Mouse (Mus musculus) kidney, adult 11 months (tissue): ENCODE measurements around the gene 6430548M08Rik.

Experiments
- DNase-seq: peaks from one replicate; pipeline ENCODE4 v3.0.0; 2022

6430548M08Rik gene

DNA sequence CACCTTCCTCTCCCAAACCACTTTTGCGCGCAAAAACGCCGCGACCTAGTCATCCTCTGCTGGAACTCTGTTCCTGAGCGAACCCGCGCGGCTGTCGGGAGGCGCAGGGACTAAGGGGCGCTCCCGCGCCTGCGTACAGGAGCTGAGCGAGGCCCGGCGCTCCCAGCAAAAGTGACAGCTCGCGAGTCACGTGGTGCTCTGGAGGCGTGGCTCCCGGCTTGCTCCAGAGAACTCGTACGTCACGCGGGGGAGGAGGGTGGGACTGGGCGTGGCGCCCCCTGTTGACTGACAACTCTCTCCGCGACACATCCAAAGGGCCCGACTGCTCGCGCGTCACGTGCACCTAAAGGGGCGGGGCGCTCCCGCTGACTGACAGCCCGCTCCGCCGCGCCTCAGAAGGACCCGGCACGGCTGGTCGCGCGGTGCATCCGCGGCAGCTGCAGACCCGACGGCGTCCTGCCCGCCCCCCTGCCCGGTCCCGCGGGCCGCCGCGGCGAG is at the start of gene 6430548M08Rik:
6430548M08Rik (plus strand) TSS at position 395 of the 498 bp plus-strand sequence.
- peak; percentile 100 for DNase-seq

DNA sequence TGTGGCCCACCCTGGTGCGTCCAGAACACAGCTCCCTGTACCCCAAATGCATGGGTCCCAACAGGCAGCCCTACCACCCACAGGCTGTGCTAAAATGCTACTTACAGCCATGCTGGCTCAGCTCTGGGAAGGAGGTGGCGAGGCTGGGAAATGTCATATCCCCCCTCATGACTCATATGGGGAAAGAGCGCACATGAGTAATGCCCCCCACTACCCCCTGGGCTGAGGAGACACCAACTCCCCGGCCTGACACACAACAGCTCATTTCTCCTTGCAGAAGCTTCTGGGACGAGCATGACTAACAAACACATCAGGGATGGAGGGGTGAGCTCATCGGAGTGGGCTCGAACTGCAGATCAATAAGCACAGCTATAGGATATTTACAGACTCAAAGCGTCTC is 48.3 kb upstream of the 6430548M08Rik start:
- no peak for DNase-seq

DNA sequence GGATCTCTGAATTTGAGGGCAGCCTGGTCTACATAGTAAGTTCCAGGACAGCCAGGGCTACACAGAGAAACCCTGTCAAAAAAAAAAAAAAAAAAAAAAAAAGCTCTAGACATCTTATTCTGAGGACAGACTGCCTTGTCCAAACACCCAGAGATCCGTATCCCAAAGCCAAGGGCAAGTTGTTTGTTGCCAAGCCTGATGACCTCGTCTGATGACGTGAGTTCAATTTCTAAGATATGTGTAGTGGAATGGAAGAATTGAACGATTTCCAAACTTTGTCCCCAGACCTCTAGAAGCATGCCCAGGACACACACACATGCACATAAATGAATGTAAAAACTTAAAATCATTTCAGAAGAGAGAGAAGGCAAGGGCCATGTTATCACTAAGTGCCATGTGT is 47.7 kb upstream of the 6430548M08Rik start:
- no peak for DNase-seq

DNA sequence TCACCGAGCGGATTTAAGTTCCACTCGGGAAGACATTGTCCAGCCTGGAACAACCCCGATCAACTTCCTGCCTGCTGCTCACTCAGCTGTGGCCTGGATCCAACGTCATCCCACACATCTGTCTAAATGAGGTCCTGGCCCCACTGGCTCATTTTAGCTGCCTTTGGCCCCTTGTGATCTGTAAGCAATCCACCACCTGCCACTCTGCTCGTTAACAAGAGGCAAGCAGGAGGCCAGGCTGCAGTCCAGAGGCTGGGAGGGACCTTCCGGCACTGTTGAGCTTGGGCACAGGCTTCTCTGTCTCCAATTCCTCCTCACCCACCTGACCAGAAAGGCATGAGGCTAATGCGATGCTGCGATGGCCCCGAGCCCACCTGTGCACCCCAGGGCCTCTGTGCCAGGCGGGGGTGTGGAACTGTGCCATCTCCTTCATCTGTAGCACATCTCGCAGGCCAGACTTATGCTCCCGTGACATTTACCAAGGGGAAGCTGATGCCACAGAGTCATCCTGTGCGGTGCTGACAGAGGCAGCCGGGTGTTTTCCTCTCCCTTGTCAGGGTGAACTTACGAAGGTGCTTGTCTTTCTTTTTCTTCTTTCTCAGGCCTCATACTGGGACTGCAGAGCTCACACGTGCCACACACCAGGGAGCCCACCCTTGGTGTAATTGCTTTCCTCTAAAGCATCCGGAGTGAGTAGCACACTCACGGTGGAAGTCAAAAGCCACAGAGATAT is 45.9 kb upstream of the 6430548M08Rik start:
- peak; percentile 80 for DNase-seq

DNA sequence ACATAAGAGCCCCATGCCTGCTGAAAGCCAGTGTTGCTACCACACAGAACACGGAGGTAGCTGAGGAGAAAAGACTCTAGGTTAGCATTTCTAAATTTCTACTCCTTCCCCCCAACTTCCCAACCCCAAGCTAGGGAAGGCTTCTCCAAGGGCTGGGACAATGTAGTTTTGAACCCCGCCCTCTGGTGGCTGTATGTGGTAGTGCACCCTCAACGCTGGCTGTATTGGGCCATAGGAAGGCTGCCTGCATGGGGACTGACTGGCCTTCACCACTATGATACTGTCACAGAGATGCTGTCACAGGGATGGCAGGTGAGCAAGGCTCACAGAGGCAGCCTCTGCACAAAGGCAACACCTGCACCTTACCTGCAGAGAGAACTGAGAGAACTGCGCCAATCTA is 42.3 kb upstream of the 6430548M08Rik start:
- DNase-seq: peak; percentile 74

DNA sequence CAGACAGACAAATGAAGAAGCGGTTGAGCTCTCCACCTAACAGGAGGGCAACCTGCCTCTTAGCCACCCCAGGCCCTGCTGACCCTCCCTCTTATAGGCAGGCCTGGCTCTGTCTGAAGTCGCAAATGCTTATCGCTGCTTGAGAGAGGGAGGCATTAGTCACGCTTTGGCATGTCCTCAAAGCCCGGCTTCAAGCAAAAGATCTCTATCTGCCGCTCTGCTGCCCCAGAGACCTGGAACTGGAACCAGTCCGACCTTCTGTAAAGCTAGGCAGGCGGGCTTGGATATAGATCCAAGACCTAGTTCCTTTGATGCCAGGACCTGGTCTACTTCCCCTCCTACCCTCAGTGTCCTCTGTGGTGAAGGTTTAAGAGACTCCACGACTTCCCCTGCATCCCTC is 41.7 kb upstream of the 6430548M08Rik start:
- peak; percentile 24 for DNase-seq

DNA sequence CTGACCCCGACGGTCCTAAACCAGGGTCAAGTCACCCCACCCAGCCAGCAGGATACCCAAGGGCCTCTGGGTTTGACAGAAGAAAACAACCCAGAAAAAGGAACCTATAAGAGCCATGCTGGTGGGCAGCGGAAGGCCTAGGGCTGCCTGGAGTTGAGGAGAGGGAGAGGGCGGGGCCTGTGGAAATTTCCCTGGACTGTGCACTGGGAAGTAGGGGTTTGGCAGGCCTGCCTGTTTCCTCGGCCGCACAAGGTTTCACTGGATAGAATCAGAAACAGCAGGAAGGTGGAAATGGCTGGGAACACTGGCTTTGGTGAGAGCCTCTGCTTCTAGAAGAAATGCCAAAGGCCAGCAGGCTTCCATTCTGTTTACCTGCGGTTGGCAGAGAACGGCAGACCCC is 41.1 kb upstream of the 6430548M08Rik start:
- peak; percentile 38 for DNase-seq

DNA sequence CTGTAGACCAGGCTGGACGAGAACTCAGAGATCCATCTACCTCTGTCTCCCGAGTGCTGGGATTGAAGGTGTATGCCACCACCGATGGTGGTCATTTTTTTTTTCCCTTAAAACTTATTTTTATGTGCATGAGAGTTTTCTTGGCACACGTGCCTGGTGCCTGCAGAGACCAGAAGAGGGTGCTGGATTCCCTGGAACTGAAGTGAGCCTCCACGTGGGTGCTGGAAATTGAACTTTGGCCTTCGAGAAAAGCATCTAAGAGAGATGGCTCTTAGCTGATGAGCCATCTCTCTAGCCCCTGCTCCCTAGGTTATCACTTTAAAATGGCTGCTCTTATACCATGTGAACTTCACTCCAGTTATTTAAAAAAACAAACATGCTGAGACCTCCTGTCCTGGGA is 39.4 kb upstream of the 6430548M08Rik start:
- DNase-seq: peak; percentile 54

DNA sequence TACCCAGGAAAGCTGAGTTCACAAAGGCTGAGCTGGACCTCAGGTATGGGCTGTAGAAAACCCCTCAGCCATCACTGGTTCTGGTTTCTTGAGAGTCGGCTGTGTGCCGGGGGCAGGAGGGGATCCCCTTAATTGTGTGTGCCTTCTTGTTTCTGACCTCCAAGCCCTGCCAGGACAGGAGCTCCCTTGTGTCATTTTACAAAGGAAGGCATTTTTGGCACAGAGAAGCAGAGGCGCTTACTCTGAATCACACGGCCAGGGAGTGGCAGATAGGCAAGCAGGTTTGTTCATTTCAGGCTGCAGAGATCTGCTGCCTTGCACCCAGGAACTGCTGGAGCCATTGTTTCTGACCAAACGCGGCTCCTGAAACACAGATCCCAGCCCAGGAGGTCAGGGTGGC is 38.6 kb upstream of the 6430548M08Rik start:
- DNase-seq: no peak

DNA sequence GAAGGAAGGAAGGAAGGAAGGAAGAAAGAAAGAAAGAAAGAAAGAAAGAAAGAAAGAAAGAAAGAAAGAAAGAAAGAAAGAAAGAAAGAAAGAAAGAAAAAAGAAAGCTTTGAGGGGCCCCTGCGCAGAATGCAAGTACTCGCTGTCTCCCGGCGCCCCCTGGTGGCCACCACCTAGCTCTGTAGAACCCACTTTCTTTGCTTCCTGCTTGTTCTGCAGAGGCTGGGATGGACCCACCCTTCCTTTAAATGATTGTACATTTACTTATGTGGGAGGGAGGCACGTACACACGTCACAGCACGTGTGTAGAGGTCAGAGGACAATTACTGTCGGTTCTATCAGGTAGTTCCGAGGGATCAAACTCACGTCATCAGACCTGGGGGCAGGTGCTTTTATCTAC is 35.9 kb upstream of the 6430548M08Rik start:
- peak; percentile 49 for DNase-seq

DNA sequence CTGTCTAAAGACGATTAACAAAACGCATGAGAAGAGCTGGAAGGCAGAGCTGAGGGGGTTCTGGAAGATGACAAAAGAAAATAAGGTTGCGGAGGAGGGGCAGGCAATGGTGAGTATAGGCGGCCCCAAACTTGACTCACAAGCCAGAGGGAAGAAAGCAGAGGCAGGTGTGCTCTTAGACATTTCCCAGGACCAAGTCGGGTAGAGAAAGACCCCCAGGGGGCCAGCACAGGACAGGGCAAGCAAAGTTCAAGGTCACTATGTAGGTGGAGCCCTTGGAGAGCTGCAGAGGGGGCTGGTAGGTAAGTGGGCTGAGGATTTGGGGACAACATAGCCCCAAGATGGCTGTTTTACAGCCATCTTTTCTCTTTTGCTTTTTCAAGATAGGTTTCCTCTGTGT is 34.6 kb upstream of the 6430548M08Rik start:
- no peak for DNase-seq

DNA sequence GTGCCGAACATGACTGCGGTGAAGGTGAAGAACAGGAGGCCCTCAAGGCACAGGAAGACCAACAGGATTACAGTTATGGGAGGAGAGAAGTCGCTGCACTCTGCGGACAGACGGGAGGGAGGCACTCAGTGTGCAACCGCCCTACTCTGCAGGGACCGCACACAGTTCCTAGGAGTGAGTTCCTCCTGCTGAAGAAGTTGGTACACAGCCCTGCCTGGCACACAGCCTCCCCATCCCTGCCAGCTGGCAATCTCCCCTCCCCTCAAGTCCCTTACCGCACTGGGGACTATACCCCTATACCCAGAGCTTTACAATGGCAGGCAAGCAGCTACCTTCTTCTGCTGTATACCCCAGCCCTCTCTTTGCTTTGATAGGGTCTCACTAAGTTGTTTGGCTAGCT is 30.7 kb upstream of the 6430548M08Rik start:
- DNase-seq: no peak

DNA sequence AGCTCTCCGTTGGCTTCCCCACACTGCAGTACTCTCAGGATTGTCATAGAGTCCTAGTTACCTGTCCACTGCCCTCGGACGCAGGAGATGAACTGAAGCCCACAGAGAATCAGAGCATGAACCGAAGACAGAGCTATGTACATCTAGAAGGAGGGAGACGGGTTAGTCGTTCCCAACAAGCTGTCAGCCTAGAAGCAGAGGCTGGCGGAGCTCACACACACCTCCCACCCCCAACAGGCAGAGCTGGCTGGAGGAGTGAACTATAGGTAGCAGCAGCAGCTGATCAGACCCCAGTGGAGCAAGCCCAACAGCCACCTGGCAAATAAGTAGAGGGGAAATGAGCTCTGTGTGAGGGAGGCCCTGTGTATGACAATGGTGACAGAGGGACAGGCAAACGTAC is 29.2 kb upstream of the 6430548M08Rik start:
- no peak for DNase-seq

DNA sequence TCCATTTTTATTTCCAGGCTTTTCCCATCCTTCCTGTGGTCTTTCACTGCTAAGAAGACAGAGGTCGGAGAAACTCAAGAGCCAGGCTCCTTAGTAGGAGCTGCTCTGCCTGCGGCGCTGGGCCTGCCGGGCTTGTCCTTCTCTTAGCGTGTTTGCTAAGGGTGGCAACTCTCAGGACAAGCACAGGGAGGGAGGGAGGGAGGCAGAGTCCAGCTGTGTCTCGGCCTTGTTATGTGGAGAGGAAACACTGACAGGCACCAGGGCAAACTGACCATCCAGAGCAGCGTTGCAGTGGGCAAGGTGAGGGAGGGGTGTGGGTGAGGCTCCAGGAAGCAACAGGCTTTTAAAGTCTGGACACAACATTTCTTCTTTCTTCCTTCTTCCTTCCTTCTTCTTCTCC is 24.4 kb upstream of the 6430548M08Rik start:
- no peak for DNase-seq

DNA sequence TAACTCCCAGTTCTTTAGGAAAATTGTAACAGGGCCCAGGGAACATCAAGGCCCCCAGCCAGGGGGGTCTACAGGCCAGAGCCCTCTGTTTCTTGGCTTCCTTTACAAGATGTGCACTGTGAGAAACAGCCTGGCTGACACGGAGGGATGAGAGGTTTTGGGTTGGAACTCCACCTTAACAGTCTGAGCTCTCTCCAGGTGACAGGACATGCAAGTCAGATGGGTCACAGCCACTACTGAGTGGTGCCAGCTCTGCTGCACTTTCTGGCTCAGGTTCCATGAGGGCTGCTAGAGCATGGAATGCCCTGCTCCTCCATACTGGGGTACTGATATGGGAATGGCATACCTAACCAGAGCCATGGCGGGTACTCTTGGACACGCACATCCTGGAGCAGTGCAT is 22.9 kb upstream of the 6430548M08Rik start:
- DNase-seq: no peak

DNA sequence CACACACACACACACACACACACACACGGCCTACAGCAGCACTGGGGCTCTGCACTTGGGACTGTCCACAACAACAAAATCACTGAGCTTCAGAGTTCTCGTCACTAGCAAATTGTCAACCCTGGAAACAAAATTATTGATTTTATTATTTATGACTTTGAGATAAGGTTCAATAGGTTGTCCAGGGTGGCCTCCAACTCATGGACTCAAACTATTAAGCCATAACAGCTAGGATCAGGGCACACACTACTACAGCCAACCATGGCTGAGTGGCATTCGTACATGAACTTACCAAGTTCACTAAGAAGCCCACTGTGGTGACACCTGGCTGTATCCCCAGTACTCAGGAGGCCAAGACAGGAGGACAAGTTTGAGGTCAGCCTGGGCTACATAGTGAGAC is 20.8 kb upstream of the 6430548M08Rik start:
- no peak for DNase-seq

DNA sequence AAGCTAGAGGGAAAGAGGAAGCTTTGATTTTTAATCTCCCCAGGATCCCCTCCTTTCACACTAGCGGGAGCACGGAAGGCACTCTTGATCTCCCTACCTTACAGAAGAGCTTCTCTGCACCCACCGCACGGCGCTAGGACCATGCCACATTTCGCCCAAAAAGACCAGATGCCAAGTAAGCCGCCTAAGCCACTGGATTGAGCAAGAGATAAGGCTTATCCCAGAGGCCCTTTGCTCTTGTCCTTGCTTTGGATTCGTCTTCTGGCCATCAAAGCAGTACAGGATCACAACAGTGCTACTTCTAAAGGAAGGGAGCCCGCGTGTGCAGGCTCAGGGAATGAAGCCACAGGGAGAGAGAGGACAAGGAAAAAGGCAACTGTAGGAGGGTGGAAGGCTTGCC is 19.2 kb upstream of the 6430548M08Rik start:
- no peak for DNase-seq

DNA sequence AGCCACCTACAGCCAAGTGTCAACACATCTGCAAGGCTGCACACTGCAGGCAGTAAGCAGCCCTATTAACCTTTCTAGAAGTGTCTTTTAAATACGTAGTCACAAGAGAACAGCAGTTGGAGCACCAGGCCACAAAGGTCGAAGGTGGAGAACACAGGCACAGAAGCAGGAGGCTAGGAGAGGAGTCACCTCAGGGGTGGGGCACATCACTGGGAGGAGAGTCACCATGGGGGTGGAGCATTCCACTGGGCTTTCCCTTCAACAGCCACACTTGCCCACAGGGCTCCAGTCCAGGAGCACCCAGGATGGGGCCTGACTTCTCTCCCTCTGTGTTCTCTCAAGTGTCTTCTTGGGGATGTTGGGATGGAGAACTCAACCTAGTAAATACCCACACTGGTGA is 17.5 kb upstream of the 6430548M08Rik start:
- DNase-seq: peak; percentile 52

DNA sequence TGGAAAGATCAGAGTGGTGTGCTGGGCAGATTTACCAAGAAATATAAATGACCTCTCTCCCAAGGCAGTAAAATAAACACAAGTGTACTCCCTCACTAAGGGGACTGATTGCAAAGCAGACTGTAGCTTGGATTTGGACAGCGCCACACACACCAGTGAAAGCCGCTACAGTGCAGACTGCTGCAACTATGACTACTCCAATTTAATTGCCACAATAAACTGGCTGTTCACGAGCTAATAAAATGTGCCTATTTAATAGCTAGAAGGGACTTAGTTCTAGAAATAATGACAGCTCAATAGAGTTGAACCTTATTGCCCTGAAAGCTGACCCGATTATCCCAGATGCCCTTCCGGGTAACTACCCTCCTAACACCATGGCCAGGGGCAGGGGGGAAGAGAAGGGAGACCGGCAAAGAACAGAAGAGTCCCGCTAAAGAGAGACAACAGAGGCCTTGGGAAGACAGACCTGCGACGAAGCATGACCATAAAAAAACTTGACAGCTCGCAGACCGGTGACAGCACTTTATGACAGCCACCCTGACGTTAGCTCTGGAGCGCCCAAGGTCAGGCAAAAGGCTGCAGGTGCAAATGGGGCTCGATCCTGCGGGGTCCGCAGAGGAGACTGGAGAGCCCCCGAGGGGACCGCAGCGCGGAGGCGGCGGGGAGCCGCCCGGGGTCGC is 13.4 kb upstream of the 6430548M08Rik start:
- DNase-seq: peak; percentile 29

DNA sequence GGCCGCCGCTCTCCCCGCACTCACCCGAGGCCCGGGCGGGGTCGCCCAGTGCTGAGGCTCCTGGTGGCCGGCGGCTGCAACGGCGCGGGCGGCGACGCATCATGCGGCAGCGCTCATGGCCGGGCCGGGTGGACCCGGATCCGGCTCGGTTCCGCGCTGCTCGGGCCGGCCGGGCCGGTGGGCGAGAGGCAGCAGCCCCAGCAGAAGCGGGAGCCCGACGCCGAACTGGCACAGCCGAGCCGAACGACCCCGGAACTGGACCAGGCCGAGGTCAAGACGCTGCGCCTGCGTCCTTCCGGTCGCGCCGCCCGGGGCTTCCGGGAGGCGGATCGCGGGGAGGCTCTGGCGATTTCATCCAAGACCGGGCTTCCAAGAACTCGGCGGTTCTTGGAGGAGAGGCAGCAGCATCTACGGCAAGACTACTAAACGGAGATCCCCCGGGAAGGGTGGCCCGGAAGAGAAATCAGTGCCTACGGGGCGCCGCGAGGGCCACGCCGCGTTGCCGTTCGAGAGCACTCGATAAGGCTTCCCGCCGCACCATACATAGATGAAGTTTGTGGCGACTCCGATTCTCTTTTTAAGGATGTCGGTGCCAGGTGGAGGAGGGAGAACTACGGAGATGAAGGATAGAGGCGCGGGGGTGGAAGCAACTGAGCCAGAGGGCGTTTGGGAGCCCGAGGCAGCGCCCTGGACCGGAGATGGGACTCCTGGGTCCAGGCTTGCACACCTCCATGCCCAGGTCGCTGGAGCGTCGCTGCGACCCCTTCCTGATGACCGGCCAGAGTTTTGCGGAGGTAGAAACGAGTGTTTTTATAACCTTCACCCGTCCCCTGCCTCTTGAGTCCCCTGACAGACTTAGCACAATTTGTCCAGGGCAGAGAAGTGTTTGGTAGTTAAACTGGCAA is 12.6 kb upstream of the 6430548M08Rik start, which contains the start of gene Zdhhc7:
Zdhhc7 (minus strand) TSS at position 415 of the 905 bp plus-strand sequence.
- peak; percentile 79 for DNase-seq

DNA sequence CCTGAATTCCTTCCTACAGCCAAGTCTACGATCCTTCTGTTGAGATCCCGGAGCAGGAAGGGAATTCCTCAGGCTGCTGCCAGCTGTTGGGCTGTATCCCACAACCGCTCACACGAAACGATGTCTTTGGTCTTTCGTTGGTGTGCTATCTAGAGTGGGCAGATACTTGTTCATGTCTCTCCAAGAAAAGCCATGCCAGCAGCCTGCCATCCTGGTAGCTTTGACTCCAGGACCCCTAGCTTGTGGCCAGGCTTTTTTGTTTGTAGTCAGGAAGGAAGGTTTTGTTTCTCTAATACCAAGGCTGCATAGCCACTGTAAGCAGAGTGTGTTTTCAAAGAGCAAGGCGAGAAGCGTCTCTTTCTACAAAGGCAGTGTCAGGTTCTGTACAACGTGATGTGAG is 10.0 kb upstream of the 6430548M08Rik start:
- no peak for DNase-seq

DNA sequence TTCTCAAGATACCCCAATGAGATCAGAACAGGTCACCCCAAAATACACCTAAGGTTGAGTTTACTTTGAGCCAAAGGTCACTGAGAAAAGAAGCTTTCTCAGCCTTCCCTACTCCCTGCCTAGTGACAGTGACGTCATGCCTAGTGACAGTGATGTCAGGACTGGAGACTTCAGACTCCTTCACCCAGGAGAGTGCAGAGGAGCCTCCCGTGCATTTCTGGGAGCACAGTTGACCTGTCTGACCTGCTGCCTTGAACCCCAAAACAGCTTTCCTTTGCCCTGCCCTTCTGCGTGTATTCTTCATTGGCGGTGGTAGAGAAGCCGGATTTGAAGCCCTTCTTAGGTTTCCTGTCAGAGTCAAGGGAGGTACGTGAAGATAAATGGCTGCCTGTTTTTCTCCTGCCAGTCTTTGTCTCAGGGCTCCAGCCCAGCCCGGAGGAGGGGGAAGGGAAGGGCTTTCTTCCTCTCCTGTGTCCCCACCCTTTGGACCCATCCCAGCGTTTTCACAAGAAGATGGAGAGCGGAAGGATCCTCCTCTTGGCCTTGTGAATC is 9.2 kb upstream of the 6430548M08Rik start:
- DNase-seq: peak; percentile 86

DNA sequence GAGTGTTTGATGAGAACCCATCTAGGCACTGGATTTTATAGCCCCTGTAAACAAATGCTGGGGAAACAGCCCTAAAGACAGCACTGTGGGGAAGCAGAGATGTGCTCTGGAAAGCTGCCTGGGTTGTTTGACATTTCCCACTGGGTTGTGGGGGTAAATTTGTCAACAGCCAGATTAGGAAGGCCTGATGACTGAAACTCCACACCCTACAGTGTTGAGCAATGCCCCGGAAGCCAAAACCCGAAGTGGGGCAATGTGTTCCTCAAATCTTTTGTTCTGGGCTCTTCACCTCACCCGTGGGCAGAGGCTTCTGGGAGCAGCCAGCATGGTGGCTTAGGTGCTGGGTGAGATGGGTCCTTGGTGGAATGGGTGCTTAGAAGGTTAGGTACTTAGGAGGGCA is 4.8 kb upstream of the 6430548M08Rik start:
- no peak for DNase-seq
